Mouse (Mus musculus) yolk sac, embryonic 10.5 days (tissue): ENCODE results near the gene Rgs7.

Experiments
- DNase-seq: peaks from one replicate; pipeline ENCODE4 v3.0.0-alpha.2; 2017; ENCODE audit warnings: low spot score

Rgs7 gene

DNA sequence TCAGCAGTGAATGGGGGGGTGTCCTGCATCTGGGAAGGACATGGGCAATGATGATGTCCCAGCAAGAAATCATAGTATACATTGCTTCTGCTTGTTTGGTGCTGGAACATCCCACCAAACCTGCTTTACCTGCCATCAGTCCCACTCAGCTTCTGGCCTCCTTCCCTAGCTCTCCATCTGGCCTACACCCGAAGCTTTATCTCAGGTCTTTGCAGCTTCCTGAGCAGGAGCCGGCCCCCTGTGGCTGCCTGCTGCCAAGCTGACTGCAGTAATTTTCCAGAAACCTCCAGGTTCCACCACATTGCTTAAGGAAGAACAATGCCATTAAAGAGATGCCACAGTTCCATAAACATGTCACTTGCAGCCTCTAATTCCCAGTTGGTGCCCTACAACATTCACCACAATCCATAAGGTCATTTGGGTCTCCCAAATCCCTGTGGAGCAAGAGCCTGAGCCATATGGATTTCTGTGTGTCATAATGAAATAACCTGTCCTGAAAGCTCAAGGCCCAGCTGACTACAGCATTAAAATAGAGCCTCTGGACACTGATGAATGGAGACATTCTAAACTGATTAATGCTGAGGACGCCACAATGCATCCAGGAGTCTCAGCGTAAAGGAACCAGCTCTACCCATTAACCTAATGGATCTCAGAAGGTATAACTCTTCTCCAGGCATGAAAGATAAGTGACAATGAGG, 60.8 kb downstream of the Rgs7 start:
- no peak for DNase-seq

GRCm38 (mm10) chr1:175427112-175427511, 65.2 kb downstream of the Rgs7 start:
- no peak for DNase-seq

GRCm38 (mm10) chr1:175426393-175426792, 65.9 kb downstream of the Rgs7 start:
- no peak for DNase-seq

GRCm38 (mm10) chr1:175420883-175421282, 71.4 kb downstream of the Rgs7 start:
- no peak for DNase-seq

DNA sequence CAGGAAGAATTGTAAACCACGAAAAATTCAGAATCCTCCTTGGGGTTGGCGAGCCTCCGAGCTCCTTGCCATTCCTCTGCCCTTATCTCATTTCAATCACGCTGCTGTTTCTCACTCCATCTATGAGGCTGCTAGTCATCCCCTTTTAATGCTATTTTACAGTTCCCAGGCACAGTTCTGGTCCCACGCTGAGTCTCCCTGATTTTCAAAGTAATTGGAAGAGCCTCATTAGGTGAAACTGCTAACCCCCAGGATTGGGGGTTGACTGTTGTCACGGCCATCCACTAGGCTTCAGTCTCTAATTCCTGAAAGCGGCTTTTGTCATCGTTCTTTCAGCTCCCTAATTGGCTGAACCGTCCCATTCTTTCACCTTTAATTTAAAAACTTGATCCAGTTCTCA, 76.6 kb downstream of the Rgs7 start:
- DNase-seq = no peak

DNA sequence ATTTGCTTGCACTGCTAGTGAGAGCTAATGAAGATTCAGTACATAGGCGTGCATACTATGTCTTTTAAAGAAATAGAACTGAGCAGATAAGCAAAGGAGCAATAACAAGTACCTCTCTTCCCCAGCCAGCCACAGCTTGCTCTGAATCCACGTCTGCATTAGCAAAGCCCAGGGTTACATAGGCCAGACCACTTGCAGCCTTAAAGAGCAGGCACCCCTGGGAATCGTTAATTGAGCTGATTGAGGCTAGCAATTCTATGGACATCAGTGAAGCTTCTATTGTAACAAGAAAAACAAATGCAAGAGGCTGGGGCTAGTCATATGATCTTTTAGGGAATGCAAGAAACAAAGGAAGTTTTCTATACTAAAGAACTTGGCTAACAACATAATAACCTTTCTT, 81.9 kb downstream of the Rgs7 start:
- DNase-seq = no peak

DNA sequence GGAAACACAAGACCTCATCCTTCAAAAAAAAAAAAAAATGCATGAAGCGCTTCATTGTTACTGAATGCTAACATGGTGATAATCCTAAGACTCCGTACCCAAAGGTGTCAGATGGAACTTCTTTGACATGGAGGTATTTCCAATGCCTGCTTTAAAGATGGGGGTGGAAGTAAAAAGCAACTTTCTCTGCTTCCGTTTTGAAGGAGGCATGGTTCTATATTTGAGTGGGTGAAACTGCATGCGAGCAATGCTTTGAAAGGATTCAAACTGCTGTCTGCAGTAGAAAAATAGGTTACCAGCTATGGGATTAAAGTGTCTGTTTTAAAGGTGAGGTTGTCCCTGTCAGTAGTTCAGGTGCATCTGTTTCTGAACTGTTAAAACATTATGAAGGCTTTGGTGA, 100.4 kb downstream of the Rgs7 start:
- no peak for DNase-seq

- no peak for DNase-seq
Measured at GRCm38 (mm10) chr1:175389250-175389649, 103.0 kb downstream of the Rgs7 start.

DNA sequence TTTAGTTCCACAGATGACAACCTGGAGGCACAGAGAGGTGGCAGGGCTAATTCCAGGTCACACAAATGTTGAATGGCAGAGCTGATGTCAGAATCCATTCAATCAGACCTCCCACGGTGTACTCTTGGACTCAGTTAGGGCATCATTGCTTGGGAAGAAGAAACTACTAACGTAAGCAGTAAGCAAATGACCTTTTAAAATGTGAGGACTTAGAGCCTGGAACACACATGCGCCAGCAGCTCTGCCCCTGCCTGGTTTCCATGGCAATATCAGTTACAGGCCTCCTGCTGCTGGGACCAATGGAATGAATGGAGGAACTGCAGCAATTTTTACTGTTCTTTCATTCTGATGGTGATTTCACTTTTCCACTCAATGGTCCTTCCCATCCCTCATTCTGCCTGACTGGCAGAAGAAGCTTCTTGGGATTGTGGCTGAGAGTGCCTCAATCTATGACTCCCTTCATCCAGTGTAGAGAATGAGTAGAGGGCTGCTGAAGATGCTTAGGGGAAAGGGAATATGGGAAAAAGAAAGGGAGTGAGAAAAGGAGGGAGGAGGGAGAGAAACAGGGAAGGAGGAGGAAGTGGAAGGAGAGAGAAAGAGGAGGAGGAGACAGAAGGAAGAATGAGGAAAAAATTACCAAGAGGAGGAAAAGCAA, 106.6 kb downstream of the Rgs7 start:
- no peak for DNase-seq

DNA sequence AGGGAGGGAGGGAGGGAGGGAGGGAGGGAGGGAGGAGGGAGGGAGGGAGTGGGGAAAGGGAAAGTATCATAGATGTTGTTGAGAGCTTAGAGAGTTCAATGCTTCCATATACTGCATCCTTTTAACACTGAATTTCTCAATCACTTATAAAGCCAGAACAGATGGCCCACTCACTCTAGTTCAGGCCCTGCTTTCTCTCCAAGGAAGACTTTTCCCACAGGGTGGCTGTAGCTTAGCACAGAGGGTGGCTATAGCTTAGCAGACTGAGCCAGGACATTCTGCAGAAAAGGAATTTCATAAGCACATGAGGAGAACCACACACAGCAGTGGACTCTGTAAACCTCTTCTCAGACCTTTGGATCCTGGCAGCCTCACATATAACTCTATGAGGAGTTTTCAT, 119.7 kb downstream of the Rgs7 start:
- DNase-seq = no peak

GRCm38 (mm10) chr1:175368062-175368461, 124.2 kb downstream of the Rgs7 start:
- DNase-seq = no peak

DNA sequence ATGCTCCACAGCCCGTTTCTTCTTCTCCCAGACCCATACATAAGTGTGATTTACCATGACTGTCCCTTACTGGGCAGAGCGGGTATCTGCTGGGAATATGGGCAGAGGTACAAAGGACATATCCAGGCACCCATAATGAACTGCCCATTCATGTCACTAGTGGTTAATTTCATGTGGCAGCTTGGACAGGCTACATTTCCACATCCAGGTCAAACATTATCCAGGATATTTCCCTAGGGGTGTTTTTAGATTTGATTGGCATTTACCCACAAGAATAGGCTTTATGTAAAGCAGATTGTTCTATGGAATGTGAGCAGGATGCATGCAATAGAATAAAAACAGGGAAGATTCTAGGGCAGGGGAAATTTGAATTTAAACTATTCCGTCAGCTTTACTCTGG, 128.7 kb downstream of the Rgs7 start:
- no peak for DNase-seq

DNA sequence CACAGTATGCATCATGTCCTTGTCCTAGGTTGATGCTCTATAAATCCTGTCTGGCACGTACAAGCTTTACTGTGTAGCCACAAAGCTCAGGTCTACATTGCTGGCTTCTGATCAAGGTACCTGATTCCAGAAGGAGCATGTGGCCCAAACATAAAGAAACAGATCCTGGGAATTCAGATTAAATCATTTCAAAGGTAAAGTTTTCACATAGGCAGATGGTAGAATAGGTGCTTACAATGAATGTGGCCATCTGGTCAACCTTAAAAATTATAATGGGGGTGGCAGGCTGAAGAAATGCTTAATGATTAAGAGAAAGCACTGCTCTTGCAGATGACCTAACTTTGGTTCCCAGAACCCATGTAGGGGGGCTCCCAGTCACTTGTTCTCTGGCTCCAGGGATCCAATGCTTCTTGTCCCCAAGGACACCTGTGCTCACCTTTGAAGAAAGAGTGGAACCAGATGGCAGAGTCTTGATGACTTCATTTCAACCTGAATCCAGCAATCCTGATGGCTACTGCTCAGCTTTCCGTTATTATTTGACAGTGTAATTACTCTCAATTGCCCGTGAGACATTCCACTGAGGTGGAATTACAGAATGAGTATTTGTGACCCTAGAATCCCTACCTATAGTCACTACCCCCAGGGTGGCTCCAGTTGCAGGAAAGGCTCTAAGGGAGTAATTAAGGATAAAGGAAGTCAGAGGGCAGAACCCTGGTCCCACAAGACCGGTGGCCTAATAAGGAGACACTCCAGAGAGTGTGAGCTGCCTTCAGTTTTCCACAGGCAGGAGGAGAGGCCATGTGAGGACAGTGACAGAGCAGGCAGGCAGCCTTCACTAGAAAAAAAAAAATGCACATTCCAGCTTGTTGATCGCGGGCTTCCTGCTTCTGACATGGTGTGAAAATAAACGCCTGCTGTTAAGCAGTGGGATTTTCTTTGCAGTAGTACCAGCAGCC, 132.6 kb downstream of the Rgs7 start:
- DNase-seq = no peak

GRCm38 (mm10) chr1:175352921-175353320, 139.4 kb downstream of the Rgs7 start:
- no peak for DNase-seq

DNA sequence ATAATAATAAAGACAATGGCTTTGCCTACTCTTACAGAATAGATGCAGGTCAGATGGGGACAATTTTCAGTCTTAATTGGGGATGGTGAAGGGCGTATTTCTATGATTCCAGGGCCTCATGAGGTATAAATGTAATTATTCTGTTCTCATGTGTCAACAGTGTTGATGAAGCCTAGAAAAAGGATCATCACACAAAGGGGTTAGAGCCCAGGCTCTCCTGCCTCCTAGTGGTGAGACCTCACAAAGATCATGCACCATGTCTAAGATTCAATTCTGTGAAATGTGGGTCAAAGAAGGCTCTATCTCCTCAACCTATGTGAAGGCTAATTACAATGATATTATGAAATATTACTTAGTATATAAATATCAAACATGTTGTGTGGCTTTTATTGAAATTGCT, 146.1 kb downstream of the Rgs7 start:
- no peak for DNase-seq

DNA sequence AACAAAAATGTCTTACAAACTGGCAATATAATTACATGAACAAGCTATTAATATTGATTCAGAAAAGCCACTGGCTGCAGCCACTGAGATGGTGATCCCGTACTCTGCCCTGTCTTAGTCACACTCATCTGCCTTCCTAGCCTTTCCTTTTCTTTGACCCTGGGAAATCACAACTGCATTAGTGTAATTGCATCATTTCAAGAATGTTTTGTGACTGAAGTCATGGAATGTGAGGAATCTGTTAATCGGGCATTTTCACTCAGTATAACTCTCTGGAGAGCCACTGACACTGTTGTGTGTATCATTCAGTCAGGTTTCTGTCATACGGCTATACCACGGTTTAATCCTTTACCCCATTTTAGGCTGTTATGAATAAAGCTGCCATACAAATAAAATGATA, 156.1 kb downstream of the Rgs7 start:
- no peak for DNase-seq

DNA sequence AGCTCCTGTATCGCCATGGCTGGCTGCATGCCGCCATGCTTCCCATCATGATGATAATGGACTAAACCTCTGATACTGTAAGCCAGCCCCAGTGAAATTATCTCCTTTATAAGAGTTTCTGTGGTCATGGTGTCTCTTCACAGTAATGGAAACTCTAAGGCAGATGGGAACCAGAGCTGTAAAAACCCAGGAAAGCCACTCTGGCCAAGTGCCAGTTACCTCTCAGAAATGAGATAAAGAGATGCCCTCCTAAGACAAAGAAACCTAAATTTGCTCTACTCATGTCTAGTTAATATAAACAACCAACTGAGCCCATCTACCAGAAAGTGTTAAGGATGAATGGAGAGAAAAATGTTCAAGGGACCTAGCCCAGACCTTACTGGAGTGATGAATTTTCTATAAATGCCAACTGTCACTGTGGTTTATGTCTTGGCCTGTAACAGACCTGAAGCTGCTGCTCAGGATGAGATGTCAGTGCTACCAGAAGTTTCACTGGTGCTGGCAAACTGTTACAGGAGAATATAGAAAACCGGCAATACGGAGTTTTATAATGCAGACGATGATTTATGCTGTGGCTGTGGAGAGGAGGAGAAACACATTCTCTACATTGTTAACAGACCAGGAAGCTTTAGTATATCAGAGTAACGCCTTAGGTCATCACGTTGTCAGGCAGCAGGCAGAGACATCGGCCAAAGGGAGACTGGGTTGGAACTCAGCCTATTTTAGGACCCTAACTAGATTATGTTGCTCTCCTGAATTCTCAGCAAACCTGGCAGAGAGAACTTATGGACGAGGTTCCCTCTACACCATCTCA, 159.1 kb downstream of the Rgs7 start:
- DNase-seq = no peak

- no peak for DNase-seq
Measured at GRCm38 (mm10) chr1:175329934-175330471, 162.3 kb downstream of the Rgs7 start.

DNA sequence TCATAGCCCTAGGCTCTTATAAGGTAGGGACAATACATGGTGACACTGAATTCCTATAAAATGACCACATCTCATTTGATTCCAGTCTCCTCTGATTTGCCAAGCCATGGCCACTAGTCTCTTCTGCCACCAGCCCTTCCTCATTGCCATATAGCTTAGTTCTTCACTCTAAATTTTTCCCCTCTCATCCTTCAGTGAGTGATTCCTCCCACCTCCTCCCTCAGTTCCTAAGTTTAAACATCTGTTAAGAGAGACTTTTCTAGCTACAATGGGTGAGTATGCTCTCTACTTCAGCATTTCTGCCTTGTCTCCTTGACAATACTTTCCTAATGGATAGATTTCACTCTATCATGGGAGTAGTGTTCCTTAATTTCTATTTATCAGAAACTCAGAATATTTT, 169.5 kb downstream of the Rgs7 start:
- no peak for DNase-seq

DNA sequence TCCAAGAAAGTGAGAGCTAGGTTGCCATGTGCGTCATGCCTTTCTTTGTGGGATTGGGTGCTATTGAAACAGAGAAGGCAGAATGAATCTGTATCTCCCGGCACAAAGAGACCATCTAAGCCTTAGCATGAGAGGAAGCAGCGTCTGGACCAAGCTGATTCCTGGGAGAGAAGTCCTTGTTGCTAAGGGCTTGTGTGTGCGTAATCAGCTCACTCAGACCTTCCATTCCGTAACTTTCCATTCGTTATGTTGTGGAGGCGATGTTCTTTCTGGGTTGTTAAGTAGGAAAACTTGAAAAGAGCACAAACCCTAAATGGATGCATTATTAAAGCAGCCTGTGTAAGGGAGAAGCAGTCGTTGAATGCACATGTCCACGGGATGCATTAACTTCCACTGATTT, 173.1 kb downstream of the Rgs7 start:
- DNase-seq = no peak

GRCm38 (mm10) chr1:175317264-175317663, 175.0 kb downstream of the Rgs7 start:
- DNase-seq = no peak

GRCm38 (mm10) chr1:175307604-175308003, 184.7 kb downstream of the Rgs7 start:
- no peak for DNase-seq
